Mouse (Mus musculus) gastrocnemius, adult 18-20 months (tissue): ENCODE results near the gene Tbc1d30. TPM values are rescaled to one million over a fixed set of nuclear protein-coding genes. Genes with fewer than 3 reads are reported as not detected.
"Not testable (repeated sequence)": the region's sequence is repeated elsewhere in the genome, so short reads cannot be mapped to it uniquely, and the experiment has no call there.

Experiments
- DNase-seq: peaks from one replicate; pipeline ENCODE4 v3.0.0; 2021; ENCODE audit warnings: low spot score
- total RNA-seq, 2 experiments: library from RNA; stranded (reverse); gene quantifications; 2 replicates each; pipeline ENCODE4 v1.2.3; 2021

The Tbc1d30 gene
- total RNA-seq, 2 experiments from 2014 or later = 0.17 to 0.48 TPM

DNA sequence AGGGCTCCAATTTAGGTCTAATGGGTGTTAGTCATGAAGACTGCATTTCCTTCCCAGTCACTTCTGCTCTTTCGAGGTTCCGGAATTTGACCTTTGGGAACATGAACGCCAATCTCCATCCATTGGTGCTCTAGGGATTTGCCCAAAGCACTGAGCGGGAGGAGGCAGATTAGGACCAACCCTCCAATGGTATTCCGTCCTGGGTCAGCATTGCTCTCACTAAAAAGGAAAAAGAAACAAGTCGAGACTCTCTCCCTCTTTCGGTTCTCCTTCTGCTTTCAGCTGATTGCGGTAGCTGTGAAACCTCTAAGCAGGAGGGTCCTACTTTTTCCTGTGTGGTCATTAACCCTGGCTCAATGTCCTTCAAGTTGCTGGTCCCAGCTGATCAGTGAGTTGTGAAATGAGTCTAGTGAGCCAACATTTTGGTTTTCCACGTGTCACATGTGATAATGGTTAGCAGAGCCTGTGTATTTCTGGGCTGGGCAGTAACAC, 14.7 kb upstream of the Tbc1d30 start:
- peak; percentile 48 for DNase-seq

DNA sequence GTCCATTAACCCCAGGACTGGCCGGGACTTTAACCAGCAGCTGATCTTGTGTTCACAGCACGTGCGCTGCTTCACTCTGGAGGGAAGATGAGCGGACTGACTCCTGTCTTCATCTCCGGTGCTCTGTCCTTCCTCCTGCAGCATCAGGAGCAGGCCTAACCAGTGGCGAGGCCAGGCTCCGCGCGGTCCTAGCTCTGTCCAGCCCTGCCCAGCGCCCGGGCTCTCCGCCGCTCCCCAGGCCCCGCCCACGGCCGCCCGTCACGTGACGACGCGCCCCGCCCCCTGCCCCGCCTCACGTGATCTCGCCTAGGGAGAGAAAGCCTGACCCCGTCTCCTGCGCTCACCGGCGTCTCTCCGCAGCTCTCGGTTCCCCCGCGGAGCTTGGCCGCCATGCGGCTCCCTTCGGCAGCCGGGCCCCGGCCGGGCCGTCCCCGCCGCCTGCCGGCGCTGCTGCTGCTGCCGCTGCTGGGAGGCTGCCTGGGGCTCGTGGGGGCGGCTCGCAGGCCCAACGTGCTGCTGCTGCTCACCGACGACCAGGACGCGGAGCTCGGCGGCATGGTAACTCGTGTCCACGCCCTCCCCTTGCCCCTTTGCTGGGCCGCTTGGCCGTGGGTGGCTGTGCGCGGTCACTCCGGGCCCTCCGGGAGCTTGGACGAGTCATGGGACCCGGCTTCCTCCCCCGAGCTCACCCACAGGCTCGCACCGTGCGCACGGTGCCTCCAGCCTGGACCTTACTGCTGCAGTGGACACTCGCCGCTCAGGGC, 13.9 kb upstream of the Tbc1d30 start, which contains the start of gene Gns:
TSS of gene Gns (plus strand) at position 290 of the 764 bp plus-strand sequence.
- peak; percentile 79 for DNase-seq

DNA sequence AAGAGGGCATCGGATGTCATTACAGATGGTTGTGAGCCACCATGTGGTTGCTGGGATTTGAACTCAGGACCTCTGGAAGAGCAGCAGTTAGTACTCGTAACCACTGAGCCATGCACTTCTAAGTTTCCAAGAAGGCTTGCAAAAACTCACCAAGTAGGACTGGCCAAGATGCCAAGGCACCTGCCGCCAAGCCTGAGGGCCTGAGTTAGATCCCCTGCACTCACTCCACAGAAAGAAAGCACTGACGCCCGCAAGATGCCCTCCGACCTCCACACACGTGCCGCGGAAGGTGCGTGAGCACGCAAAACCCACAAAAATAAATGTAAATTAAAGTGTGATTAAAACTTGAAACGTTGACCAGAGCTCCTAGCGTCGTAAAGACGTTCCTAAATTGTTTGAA, 13.2 kb upstream of the Tbc1d30 start:
- no peak for DNase-seq

DNA sequence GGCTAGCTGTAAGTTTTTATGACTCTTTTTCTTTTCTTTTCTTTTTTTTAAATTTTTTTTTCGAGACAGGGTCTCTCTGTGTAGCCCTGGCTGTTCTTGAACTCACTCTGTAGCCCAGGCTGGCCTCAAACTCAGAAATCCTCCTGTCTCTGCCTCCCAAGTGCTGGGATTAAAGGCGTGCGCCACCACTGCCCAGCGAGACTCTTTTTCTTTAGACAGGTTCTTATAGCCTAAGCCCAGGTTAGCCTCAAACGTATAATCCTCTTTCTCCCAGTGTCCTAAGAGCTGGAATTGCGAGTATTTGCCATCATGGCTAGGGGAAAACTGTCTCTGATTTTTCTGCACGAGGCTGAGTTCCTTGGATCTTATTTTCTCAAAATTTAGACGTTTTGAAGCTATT, 12.1 kb upstream of the Tbc1d30 start:
- no peak for DNase-seq

DNA sequence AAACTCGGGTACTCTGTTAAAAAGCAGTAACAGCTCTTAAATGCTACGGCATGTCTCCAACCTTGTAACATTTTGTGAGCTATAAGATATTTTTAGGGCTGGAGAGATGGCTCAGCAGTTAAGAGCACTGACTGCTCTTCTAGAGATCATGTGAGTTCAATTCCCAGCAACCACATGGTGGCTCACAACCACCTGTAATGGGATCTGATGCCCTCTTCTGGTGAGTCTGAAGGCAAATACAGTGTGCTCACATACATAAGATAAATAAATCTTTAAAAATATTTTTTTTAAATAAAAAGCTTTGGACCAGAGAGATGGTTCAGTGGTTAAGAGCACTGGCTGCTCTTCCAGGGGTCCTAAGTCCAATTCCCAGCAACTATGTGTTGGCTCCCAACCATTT, 9.3 kb upstream of the Tbc1d30 start:
- no peak for DNase-seq

DNA sequence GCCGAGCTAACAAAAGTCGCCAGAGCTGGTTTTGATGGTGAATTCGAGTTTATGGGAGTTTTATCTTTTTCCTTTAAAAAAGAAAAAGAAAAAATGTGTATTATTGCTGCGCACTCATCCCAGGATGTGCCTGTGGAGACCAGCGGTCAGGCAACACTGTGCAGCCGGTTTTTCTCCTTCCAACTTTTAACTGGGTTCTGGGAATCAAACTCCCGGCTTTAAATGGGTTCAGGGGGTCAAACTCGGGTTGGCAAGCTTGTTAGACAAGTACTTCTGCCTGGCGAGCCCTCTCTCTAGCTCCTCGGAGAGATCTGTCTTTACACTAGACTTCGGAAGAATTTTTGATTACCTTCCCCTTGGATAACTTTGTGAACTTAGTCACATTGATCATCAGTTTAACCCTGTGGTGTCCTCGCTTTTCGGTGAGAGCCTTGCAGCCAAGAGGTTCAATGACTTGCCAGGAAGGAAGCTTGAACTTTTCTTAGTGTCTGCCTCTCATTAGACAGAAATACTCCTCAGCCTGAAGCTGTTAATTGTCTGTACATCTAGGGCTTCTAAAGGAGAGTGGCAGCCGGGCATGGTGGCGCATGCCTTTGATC, 713 bp upstream of the Tbc1d30 start:
- DNase-seq = no peak

DNA sequence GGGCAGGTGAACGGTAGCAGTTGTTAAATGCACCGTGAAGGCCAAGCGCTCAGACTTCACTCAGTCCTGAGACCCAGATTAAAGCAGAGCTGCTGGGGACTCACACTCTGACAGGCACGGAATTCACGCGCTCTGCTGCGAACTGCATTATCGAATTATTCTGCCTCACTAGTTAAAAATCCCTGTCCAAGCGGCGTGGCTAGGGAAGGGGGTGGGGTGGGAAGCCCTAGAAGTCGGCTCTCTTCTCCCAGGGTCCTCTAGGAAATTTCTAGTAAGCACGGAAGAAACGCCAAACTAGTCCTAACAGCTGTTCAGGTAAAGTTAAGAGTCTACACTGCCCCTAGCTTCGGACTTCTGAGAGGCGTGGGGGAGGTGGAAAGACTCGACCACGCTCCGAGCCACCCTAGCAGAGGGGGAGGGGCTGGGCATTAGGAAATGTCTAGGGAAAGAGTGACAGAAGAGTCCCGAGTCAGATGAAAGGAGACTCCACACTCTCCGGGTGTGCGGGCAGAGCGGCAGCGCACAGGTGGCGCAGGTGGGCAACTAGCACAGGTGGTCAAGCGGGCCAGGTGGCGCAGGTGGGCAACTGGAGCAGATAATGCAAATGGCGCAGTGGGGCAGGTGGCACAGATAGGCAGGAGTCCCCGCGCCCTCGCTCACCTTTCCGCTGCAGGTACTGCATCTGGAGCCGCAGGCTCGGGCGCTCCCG, 567 bp downstream of the Tbc1d30 start:
- DNase-seq = no peak

DNA sequence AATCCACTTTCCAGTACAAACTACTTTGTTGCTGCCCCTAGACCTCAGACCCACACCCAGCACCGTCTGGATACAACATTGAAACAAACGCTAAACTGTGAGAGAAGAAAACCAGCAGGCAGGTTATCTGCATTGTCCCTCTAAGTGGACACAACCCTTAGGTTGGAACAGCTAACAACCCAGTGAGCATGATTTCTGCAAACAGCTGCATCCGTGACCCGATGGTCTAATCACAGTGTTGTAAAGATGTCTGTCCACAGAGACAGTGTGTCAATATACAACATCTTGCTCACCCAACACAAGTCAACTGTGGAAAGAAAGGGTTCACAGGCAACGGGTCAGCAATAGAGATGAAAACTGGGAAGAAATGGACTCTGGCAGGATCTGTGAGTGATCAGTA, 1.8 kb downstream of the Tbc1d30 start:
- DNase-seq = no peak

DNA sequence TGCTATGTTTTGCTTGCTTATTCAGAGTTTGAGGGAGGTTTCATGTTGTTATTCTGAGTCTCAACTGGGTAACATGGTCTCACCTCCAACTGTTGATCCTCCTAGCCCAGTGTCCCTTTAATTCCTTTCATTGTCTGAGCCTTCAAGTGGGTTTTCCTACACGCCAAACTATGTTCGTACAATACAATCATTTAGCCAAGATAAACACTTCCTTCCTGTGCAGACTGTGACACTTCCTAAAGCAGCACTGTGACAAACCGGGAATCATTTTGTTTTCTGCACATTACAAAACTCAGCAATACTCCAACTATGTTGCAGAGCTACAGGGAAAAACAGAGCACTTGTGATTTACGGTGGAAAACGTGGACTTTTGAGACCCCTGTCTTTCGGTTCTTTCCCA, 7.2 kb downstream of the Tbc1d30 start:
- DNase-seq = no peak

DNA sequence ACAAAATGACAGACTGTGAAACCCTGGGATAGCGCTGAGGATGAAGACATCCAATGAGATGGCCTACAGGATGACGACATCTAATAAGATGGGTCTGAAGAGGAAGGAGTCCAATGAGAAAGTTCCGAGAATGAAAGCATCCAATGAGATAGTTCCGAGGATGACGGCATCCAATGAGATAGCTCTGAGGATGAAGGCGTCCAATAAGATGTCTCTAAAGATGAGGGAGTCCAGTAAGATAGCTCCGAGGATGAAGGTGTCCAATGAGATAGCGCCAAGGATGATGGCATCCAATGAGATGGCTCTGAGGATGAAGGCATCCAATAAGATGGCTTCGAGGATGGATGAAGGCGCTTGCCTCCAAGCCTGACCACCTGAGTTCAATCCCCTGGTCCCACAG, 8.8 kb downstream of the Tbc1d30 start:
- no peak for DNase-seq

DNA sequence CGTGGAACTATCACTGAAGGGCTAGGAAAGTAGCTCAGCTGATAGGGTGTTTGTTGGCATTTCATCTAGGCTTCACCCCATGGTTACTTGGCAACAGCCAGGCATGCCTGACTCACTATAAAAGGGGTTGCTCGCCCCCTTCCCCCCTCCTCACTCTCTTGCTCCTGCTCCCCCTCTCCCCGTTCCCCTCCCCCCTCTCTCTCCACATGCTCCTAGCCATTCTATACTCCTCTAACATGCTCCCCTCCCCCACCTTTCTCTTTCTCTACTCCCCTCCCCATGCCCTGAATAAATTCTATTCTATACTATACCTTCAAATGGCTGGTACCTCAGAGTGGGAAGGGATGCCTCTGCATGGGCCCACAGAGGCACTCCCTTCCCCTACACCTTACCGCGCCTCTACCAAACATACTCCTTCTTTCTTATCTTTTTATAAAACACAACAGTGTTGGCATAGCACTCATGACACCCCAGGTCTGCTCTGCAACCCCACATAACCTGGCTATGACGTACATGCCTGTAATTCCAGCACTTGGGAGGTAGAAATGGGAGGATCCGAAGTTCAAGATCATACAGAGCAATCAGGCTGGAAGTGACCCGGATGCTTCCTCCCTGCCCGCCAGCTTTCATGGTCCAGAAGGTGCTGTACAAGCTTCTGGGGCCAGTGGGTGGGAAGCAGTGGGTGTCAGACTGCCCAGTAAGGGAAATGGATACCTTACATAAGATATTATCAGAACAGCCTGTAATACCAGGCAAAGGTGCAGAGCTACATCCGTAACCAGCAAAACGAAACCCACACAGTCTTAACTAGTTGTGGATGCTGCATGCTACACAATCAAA, 10.1 kb downstream of the Tbc1d30 start:
- no peak for DNase-seq

DNA sequence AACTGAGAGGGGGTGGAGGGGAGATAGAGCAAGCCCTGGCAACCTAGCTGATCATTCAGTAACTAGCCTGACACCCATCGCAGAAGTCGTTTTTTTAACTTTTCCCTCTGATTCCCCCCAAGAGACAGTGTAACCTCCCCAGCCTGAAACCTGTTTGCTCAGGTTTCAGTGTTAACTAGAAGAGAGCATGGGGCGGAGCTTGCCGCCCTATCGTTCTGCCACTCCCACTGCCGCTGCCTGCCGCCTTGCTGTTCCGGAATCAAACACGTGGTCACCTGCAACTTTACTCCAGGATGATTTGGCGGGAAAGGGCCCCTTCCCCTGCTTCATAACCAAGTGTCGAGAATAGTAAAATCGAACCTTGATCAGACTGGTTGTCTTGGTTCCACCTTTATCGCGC, 14.5 kb downstream of the Tbc1d30 start:
- not testable (repeated sequence) for DNase-seq

DNA sequence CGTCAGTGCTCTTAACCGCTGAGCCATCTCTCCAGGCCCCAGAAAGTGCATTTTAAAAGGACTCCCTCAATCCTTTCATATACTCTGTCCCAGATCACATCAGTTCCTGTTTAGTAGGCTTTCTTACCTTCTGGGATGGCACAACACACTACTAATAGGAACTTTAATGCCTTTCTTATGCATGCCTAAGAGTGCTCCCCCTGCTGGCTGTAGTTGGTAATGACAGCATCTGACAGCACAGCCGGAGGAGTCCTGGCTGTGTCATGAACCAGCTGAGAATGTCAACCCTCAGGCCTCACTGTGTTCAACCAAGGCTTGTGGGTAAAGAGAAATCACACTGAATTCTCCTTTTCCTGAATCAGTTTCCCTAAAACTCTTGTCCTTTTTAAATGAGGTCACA, 16.5 kb downstream of the Tbc1d30 start:
- DNase-seq = peak; percentile 47

DNA sequence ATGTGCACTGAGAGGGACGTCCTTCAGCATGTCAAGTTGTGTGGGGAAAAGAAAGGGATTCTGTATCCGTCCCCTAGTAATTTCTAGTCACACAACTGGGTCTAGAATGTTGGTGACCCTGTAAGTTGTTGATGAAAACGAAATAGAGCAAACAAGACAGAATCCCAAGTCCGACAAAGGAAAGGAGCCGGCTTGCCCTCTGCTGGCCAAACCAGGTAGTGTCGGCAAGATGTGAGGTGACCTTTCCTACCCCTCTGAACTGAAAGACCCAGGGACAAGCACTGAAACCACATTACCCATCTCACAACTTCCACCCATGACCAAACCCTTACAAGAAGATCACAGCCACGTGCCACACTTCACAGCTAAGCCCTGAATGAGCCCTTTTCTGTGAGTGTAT, 20.1 kb downstream of the Tbc1d30 start:
- DNase-seq = peak; percentile 48

DNA sequence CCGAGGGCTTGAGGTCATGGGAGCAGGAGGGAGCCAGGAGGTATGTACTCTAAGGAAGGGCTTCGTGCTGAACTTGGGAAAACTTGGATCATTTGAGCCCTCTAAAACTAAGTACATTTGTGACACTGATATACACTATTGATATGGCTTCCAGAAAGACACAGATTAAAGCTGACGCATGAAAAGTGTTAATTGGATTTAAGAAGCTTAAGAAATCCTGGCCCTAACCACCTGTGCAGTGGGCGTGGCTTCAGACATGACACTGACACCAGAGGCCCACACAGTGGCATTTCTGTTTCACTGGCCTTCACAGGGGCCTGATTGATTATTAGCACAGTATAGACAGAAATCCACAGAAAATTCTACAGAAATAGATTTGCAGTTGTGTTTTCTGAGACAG, 21.5 kb downstream of the Tbc1d30 start:
- DNase-seq = no peak

DNA sequence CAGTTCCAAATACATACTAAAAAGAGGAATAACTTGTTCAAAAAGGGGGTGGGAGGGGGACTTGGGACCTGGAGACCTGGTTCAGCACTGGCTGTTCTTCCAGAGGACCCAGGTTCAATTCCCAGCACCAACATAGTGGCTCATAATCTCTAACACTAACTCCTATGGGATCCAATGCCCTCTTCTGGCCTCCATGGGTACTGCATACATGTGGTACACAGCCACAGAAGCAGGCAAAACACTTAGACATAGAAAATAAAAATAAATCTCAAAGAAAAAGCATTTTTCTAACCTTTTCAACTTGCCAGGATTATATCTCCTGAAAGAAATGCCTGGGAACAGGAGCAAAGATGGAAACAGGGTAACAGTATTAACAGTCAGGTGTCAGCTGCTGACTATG, 24.9 kb downstream of the Tbc1d30 start:
- no peak for DNase-seq

DNA sequence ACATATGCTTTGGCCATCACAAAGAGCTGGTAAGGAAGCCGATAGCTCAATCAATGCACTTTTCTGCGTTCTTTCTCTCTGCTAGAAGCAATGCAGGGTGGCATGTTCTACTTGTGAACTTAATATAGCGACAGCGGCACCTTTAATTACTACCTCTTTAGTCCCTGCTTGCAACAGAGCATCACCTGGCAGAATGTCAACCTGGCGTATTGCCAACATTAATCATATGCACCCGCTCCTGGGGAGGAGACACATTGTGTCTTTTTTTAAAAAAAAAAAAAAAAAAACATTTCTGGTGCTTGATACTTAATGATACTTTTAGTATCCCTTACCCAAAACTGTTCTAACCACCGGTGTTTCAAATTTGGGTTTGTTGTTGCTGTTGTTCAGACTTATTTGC, 27.6 kb downstream of the Tbc1d30 start:
- no peak for DNase-seq

DNA sequence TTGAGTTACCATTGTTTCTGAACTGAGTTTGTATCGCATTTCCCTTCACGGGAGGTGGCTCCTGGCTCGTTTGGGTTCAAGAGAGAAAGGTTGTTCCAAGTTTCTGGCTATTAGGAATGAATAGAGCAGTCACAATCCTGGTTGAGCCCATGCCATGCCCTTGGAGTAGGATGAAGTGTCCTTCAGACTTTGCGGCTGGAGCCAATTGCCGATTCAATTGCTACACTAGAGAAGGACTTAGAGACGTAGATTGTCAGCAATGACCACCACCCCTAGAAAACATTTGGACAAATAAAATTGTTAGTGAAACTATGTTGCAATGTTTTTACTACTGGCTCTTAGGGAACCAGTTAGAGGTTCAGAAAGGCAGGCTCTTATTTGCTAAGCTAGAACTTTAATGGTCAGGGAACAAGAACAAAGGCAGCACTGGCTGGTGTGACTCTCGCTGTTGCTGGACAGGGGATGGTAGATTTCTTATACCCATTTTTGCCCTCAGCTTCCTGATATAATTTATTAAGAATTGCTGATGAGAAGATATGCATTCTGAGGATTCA, 32.6 kb downstream of the Tbc1d30 start:
- DNase-seq = no peak

DNA sequence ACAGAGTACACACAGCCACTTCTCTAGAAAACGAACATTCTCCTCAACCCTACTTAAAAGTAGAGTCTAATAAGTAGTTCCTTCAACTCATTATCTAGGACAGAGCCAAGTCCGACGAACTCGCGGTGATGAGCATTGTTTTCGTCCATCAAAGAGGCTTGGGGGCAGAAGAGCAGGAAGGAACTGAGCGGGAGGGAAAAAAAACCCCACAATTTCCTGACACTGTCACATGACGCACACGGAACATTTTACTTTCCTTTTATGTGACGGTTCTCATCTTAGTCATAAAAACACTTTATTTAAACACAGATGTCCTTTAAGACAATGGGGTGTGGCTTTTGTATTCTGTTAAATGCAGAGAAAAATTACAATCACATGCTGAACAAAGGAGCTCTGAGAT, 34.7 kb downstream of the Tbc1d30 start:
- DNase-seq = no peak

DNA sequence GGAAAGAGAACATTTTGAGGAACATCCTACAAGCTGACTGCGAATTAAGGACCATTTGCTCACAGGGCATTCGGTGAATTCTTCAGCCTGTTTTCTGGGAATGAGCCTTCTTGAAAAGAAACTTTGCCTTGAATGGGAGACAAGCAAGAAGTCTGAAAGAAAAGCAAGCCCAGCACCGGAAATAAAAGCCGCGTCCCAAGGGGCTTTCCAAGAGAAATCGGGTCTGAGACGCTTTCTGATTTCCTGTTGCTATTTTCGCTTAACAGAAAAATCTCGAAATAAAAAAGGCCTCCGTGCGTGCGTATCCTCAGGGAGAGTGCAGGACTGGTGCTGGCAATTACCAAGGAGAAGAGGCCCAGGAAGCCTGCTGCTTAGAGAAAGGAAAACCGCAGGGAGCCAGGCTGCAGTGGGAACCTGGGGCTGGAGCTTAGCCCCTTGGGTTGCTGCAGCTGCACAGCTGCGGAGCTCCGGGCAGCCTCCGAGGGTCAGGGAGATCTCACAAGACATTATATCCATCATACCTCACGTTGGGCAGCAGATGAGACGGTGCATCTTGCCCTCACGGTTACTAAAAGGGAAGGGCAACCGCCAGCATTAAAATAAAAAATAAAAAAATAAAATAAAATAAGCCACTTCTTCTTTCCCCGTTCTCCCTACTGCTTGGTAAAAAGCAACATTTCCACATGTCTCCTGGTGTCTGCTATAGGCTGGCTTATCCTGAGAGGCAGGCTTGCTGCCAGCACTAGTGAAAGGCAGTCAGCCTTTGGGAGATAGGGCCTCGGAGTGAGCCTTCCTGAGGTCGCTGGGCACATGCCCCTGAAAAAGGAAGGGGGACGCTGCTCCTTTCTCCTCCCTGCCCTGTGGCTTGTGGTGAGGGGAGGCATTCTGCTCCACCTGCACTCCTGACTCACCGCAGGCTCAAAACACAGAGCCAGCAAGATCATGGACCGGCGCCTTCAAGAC, 35.5 kb downstream of the Tbc1d30 start:
- DNase-seq = peak; percentile 11
